Mouse (Mus musculus) erythroblast, embryonic 14.5 days (primary cell): ENCODE measurements around the gene Ahcyl1.

Experiments used
- GATA1 ChIP-seq: IDR thresholded peaks from 2 replicates; pipeline ENCODE4 v1.6.1; 2012; ENCODE audit warnings: low read length, inconsistent platforms, mixed read lengths
- TAL1 ChIP-seq: IDR thresholded peaks from 3 replicates; pipeline ENCODE4 v1.6.1; 2012; ENCODE audit warnings: low read length, inconsistent platforms, mixed read lengths

GRCm38 (mm10) chr3:107739456-107739855 lies 43.1 kb upstream of the Ahcyl1 start:
- no peak for TF ChIP-seq GATA1
- TF ChIP-seq TAL1, result no peak
